18 mouse cellular contexts compared by ENCODE assay signal in the genomic region with DNA sequence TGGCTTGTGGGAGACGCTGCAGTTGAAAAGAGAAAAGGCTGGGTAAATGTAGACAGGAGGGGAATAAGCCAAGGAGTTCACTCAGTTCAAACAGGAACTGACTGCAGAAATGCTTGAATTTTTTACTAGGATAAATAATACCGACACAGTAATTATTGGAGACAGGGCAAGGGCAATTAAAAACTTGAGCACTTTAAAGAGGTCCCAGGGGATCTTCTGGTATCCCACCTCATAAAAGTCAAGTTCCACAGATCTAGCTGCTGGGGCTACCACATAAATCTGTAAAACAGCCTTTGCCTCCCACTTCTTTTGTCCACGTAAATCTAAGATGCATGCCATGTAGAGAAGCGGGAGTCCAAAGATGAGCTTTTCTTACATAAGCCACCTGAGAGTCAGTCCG.
"Had no signal": no experiment of that assay in that cellular context is flagged by ENCODE, and none has a peak within 500 bp of the region (broad histone marks: within the 10 kb centered on the region; RNA-seq: fewer than 3 reads in every experiment).

No protein-coding gene starts in this region.

- H3K9me3 ChIP-seq: lung, embryonic 15.5 days; midbrain, embryonic 10.5 days; midbrain, embryonic 12.5 days; neural tube, embryonic 12.5 days had no signal

- DNase-seq: liver, postnatal 0 days; lung, adult 2 months; lung, postnatal 14 days; lung, postnatal 36 days; midbrain, embryonic 14.5 days; right cerebral cortex, postnatal 14 days; thymus, adult 18-20 months; thymus, postnatal 14 days; thymus, postnatal 4 days had no signal

- H3K36me3 ChIP-seq: lung, embryonic 15.5 days; midbrain, embryonic 10.5 days; midbrain, embryonic 12.5 days; neural tube, embryonic 12.5 days had no signal

- ATAC-seq: liver, postnatal 0 days; lung, postnatal 0 days; midbrain, embryonic 16.5 days had no signal

- H3K9ac ChIP-seq: liver, postnatal 0 days; lung, embryonic 15.5 days; midbrain, embryonic 12.5 days; neural tube, embryonic 12.5 days had no signal

- H3K27me3 ChIP-seq: lung, embryonic 15.5 days; megakaryocyte, embryonic 14.5 days; midbrain, embryonic 12.5 days; neural tube, embryonic 12.5 days had no signal

- H3K27ac ChIP-seq: lung, embryonic 15.5 days; macrophage; midbrain, embryonic 10.5 days; midbrain, embryonic 12.5 days; neural tube, embryonic 12.5 days had no signal

- H3K4me1 ChIP-seq: lung, embryonic 15.5 days; megakaryocyte, embryonic 14.5 days had no signal

- H3K4me2 ChIP-seq: lung, embryonic 15.5 days; midbrain, embryonic 12.5 days; neural tube, embryonic 12.5 days had no signal

- H3K4me3 ChIP-seq: lung, embryonic 15.5 days; megakaryocyte, embryonic 14.5 days; midbrain, embryonic 10.5 days; midbrain, embryonic 12.5 days; myocyte; neural tube, embryonic 12.5 days had no signal
